Comparison of ENCODE assay signal across 10 mouse cellular contexts in the genomic region with DNA sequence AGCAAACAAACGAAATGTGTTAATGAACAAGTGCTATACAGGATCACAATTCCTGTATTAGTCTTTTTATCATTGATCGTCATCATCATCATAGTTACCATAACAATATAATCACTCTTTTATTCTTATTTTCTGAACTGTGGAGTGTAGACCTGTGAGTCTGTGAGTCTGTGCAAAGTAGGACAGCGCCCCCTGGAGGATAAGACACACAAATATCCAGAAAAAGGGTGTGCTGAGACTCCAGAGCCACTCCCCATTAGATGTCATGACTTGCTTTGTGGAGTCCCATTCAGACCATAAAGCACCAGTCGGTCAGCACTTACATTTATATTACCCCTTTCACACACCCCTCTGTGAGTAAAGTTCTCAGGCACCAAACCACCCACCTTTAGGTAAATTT.
DNase-seq lines count a peak whose midpoint lies in the region; ATAC-seq and TF ChIP-seq lines count a peak whose summit lies in the region.
"Had no signal": no experiment of that assay in that cellular context is flagged by ENCODE, and none has a peak within 500 bp of the region (broad histone marks: within the 10 kb centered on the region; RNA-seq: fewer than 3 reads in every experiment).

No protein-coding gene starts in this region.

- no peak overlapping the region for H3K4me2 ChIP-seq in liver, embryonic 14.5 days (ENCODE audit: low read depth)
- no peak overlapping the region for H3K4me2 ChIP-seq in hindbrain, embryonic 14.5 days (replicated peaks)
- H3K4me2 ChIP-seq: liver, embryonic 15.5 days; stomach, embryonic 15.5 days had no signal

- no peaks in the 10 kb centered on the region for H3K4me1 ChIP-seq in liver, embryonic 14.5 days (replicated peaks; ENCODE audit: control insufficient read depth in 2 of 2, insufficient read depth in 2 of 2, low read length in 1 of 2)
- H3K4me1 ChIP-seq in hindbrain, embryonic 14.5 days (replicated peaks; ENCODE audit: control insufficient read depth, insufficient read depth, low read length) = peaks cover 7% of the 10 kb centered on the region; the same call in 1 of the 2 replicates
- H3K4me1 ChIP-seq: liver, embryonic 15.5 days; stomach, embryonic 15.5 days had no signal

- H3K36me3 ChIP-seq in liver, embryonic 14.5 days (replicated peaks; ENCODE audit: control insufficient read depth, insufficient read depth, low read depth) = no peaks in the 10 kb centered on the region
- H3K36me3 ChIP-seq in hindbrain, embryonic 14.5 days (replicated peaks; ENCODE audit: control insufficient read depth, insufficient read depth) = peaks cover 3% of the 10 kb centered on the region; the same call in 1 of the 2 replicates
- H3K36me3 ChIP-seq: liver, embryonic 15.5 days; stomach, embryonic 15.5 days had no signal

- H3K9me3 ChIP-seq in liver, embryonic 14.5 days (ENCODE audit: control insufficient read depth, low read length) = no peaks in the 10 kb centered on the region
- no peaks in the 10 kb centered on the region for H3K9me3 ChIP-seq in hindbrain, embryonic 14.5 days (ENCODE audit: control insufficient read depth, low read length)
- H3K9me3 ChIP-seq: liver, embryonic 15.5 days; stomach, embryonic 15.5 days had no signal

- WGBS in liver, embryonic 14.5 days (ENCODE audit: insufficient replicate concordance) = 44% methylated on average over 4 of the region's 4 CpGs
- WGBS in hindbrain, embryonic 14.5 days = 62% methylated on average over 4 of the region's 4 CpGs

- H3K27me3 ChIP-seq in liver, embryonic 14.5 days (ENCODE audit: control insufficient read depth, insufficient read depth, low read length) = no peaks in the 10 kb centered on the region
- no peaks in the 10 kb centered on the region for H3K27me3 ChIP-seq in hindbrain, embryonic 14.5 days (ENCODE audit: control insufficient read depth, insufficient read depth, low read length)
- H3K27me3 ChIP-seq: liver, embryonic 15.5 days; stomach, embryonic 15.5 days had no signal

- H3K4me3 ChIP-seq in liver, embryonic 14.5 days (ENCODE audit: insufficient read depth in 1 of 2, low read depth in 2 of 2, low read length in 2 of 2) = no peak overlapping the region
- H3K4me3 ChIP-seq in hindbrain, embryonic 14.5 days (replicated peaks; ENCODE audit: low read length) = no peak overlapping the region
- H3K4me3 ChIP-seq: liver, embryonic 15.5 days; stomach, embryonic 15.5 days had no signal

- no peak for TF ChIP-seq EP300 in liver, embryonic 14.5 days (IDR thresholded peaks at IDR 0.05; ENCODE audit: low read depth)

- DNase-seq in cerebellum, postnatal 14 days = peak; percentile 27 to 47
- DNase-seq in cerebellum, adult 11 months = no peak
- no peak for DNase-seq in liver, embryonic 14.5 days (ENCODE audit: low read depth in 3 of 3, low spot score in 3 of 3)
- DNase-seq in liver = no peak
- DNase-seq in adrenal gland, postnatal 36 days = peak; percentile 33 to 56
- DNase-seq in hindbrain, embryonic 14.5 days (ENCODE audit: low spot score) = peak; percentile 33
- DNase-seq in retina, postnatal 1 day = peak; percentile 52
- no peak for DNase-seq in c-Kit-positive CD71-positive TER-119-positive erythroid progenitor cells, embryonic 14.5 days (ENCODE audit: low spot score)

- H3K27ac ChIP-seq in liver, embryonic 14.5 days = no peak overlapping the region
- no peak overlapping the region for H3K27ac ChIP-seq in hindbrain, embryonic 14.5 days
- H3K27ac ChIP-seq: liver, embryonic 15.5 days; stomach, embryonic 15.5 days had no signal

- TF ChIP-seq CTCF in liver, embryonic 14.5 days (IDR thresholded peaks at IDR 0.05; ENCODE audit: low read depth) = 0 out of 2 replicates have a peak, but pooled peaks have one; percentile 13

- H3K9ac ChIP-seq in liver, embryonic 14.5 days (replicated peaks) = no peak overlapping the region
- H3K9ac ChIP-seq in hindbrain, embryonic 14.5 days = no peak overlapping the region
- H3K9ac ChIP-seq: liver, embryonic 15.5 days; stomach, embryonic 15.5 days had no signal

- no peak for ATAC-seq in liver, embryonic 14.5 days (ENCODE audit: insufficient read depth)
- no peak for ATAC-seq in hindbrain, embryonic 14.5 days (ENCODE audit: low FRiP score)

Comparison
In these comparisons a context has a peak if more than half of its experiments do, and no peak if none do; other contexts are left out.
1. DNase-seq: peak in cerebellum, postnatal 14 days (2 of 2), adrenal gland, postnatal 36 days (2 of 2), hindbrain, embryonic 14.5 days (single experiment) and retina, postnatal 1 day (single experiment); none in cerebellum, adult 11 months (single experiment), liver, embryonic 14.5 days (0 of 3), liver (single experiment) and c-Kit-positive CD71-positive TER-119-positive erythroid progenitor cells, embryonic 14.5 days (single experiment).